Mouse (Mus musculus): ENCODE measurements around the gene Cers3.

DNA sequence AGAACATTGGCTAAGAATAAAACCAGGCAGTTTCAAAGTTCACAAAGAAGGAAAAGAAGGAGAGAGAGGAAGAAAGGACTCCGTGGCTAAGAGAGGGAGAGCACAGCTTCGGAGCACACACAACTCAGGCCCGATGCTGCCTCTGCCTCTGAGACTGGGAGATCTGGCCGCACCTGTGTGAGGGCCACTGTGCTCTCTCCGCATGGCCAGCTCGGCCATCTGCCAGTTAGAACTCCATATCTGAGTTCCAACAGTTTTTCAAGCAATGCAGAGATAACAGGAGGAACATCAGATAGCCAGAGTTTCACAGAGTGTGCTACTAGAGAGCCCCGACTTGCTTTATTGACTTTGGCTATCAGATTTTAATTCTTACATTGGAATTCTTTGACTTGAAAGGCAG, 48.8 kb upstream of the Cers3 start:
- no peak for TF ChIP-seq CTCF (IDR thresholded peaks at IDR 0.05 in 2 of 3, conservative IDR thresholded peaks at IDR 0.05 in 1 of 3; ENCODE audit: control insufficient read depth in 1 of 3, insufficient read depth in 1 of 3, low read depth in 2 of 3, low read length in 3 of 3, poor library complexity in 1 of 3, severe bottlenecking in 1 of 3)
- TF ChIP-seq TBP (IDR thresholded peaks at IDR 0.05; ENCODE audit: low read depth, low read length) = no peak
- no peak for TF ChIP-seq ZC3H11A (IDR thresholded peaks at IDR 0.05; ENCODE audit: low read depth, low read length)
- TF ChIP-seq POLR2AphosphoS2 (IDR thresholded peaks at IDR 0.05; ENCODE audit: low read length) = no peak
- no peak for TF ChIP-seq CHD1 (IDR thresholded peaks at IDR 0.05; ENCODE audit: low read depth, low read length)
- TF ChIP-seq TCF12 (IDR thresholded peaks at IDR 0.05; ENCODE audit: low read depth, low read length) = no peak
- no peak for TF ChIP-seq MEF2A (IDR thresholded peaks at IDR 0.05; ENCODE audit: extremely low read depth, insufficient replicate concordance, low read depth, low read length, poor library complexity, severe bottlenecking)

Measured in MEL (cell line).